Mouse (Mus musculus) intestine, embryonic 16.5 days (tissue): ENCODE measurements around the gene Ncf1. TPM values are rescaled to one million over a fixed set of nuclear protein-coding genes. Genes with fewer than 3 reads are reported as not detected.

Source experiments
- ATAC-seq: fragments of 200-750 bp; cut with Nextera tagmentation; 2 replicates; pipeline ENCODE4 v1.8.0; 2017; ENCODE audit warnings: moderate TSS enrichment, moderate library complexity
- H3K27ac ChIP-seq: fragments of 300-500 bp; sonication (generic); 2 replicates; pipeline ENCODE4 v1.5.1; 2014; ENCODE audit warnings: mild to moderate bottlenecking, low read length
- H3K27me3 ChIP-seq: fragments of 300-500 bp; sonication (generic); replicated peaks from 2 replicates; pipeline ENCODE4 v1.6.1; 2014; ENCODE audit warnings: low read length, control low read depth, mixed read lengths; ENCODE audit not compliant: control insufficient read depth, insufficient read depth
- H3K36me3 ChIP-seq: fragments of 300-500 bp; sonication (generic); 2 replicates; pipeline ENCODE4 v1.6.1; 2014; ENCODE audit warnings: low read length, control low read depth; ENCODE audit not compliant: control insufficient read depth, insufficient read depth
- H3K4me1 ChIP-seq: fragments of 300-500 bp; sonication (generic); 2 replicates; pipeline ENCODE4 v1.6.1; 2014; ENCODE audit warnings: low read length, control low read depth, mixed read lengths; ENCODE audit not compliant: control insufficient read depth, insufficient read depth
- H3K4me2 ChIP-seq: fragments of 300-500 bp; sonication (generic); 2 replicates; pipeline ENCODE4 v1.6.1; 2014; ENCODE audit warnings: low read depth, low read length, control low read depth
- H3K4me3 ChIP-seq: fragments of 300-500 bp; sonication (generic); 2 replicates; pipeline ENCODE4 v1.5.1; 2014; ENCODE audit warnings: mild to moderate bottlenecking, low read length
- H3K9ac ChIP-seq: fragments of 300-500 bp; sonication (generic); 2 replicates; pipeline ENCODE4 v1.6.1; 2014; ENCODE audit warnings: low read depth, low read length
- H3K9me3 ChIP-seq: fragments of 300-500 bp; sonication (generic); 2 replicates; pipeline ENCODE4 v1.6.1; 2016; ENCODE audit warnings: low read length, control low read depth; ENCODE audit not compliant: control insufficient read depth
- WGBS: fragments of 180-500 bp; shearing (Covaris S2); extraction: QIAGEN DNeasy Blood & Tissue Kit; methylation state at CpG from one replicate; pipeline ENCODE4 v1.1.7; 2014; 5-methylcytosine and 5-hydroxymethylcytosine counted together
- polyA plus RNA-seq: library from polyadenylated mRNA; unstranded; fragments of >200 nt; fragmentation: Nextera tagmentation; extraction: Ambion mirVana; gene quantifications from 2 replicates; pipeline ENCODE4 v1.2.1, GENCODE M21; 2015

The Ncf1 gene
- polyA plus RNA-seq, 1 experiment from 2014 or later, result 6.6 TPM

GRCm38 (mm10) chr5:134236241-134236640 lies 6.8 kb upstream of the Ncf1 start:
- ATAC-seq, result peak; percentile 15; the same call in 1 of the 2 replicates
- H3K9ac ChIP-seq, result no peak overlapping the region
- H3K4me3 ChIP-seq, result no peak overlapping the region
- H3K9me3 ChIP-seq, result no peaks in the 10 kb centered on the region
- H3K27ac ChIP-seq, result 0 out of 2 replicates have a peak overlapping the region, but pooled peaks have one; percentile 19
- no peaks in the 10 kb centered on the region for H3K27me3 ChIP-seq
- H3K4me1 ChIP-seq, result peaks cover 29% of the 10 kb centered on the region
- 76% methylated on average over 3 of the region's 3 CpGs for WGBS
- no peak overlapping the region for H3K4me2 ChIP-seq
- peaks cover 26% of the 10 kb centered on the region for H3K36me3 ChIP-seq

GRCm38 (mm10) chr5:134235111-134235510 lies 5.7 kb upstream of the Ncf1 start:
- Histone ChIP-seq H3K27ac (peak overlapping the region; percentile 23), H3K9ac (no peak overlapping the region), H3K4me2 (no peak overlapping the region), H3K9me3 (no peaks in the 10 kb centered on the region), H3K27me3 (no peaks in the 10 kb centered on the region), H3K36me3 (peaks cover 17% of the 10 kb centered on the region), H3K4me1 (peaks cover 29% of the 10 kb centered on the region), H3K4me3 (no peak overlapping the region)
- ATAC-seq, result no peak
- 28% methylated on average over 6 of the region's 6 CpGs for WGBS

- Histone ChIP-seq H3K4me2 (no peak overlapping the region), H3K9ac (no peak overlapping the region), H3K27me3 (no peaks in the 10 kb centered on the region), H3K27ac (peak overlapping the region; percentile 32; the same call in 1 of the 2 replicates), H3K36me3 (peaks cover 12% of the 10 kb centered on the region), H3K4me3 (no peak overlapping the region), H3K4me1 (peaks cover 29% of the 10 kb centered on the region), H3K9me3 (no peaks in the 10 kb centered on the region)
- no peak for ATAC-seq
- WGBS, result 45% methylated on average over 2 of the region's 2 CpGs
Observed at GRCm38 (mm10) chr5:134234205-134234604, 4.8 kb upstream of the Ncf1 start.

- Histone ChIP-seq H3K4me2 (no peak overlapping the region), H3K27me3 (no peaks in the 10 kb centered on the region), H3K4me1 (peaks cover 29% of the 10 kb centered on the region), H3K9ac (no peak overlapping the region), H3K4me3 (no peak overlapping the region), H3K9me3 (no peaks in the 10 kb centered on the region), H3K36me3 (peaks cover 12% of the 10 kb centered on the region), H3K27ac (peak overlapping the region; percentile 62)
- WGBS, result 57% methylated on average over 7 of the region's 7 CpGs
- ATAC-seq, result no peak
Observed at GRCm38 (mm10) chr5:134233244-134233651, 3.8 kb upstream of the Ncf1 start.

- Histone ChIP-seq H3K36me3 (peaks cover 8% of the 10 kb centered on the region), H3K4me1 (peaks cover 29% of the 10 kb centered on the region), H3K27me3 (no peaks in the 10 kb centered on the region), H3K4me3 (no peak overlapping the region), H3K4me2 (0 out of 2 replicates have a peak overlapping the region, but pooled peaks have one; percentile 1), H3K9ac (no peak overlapping the region), H3K9me3 (no peaks in the 10 kb centered on the region), H3K27ac (peak overlapping the region; percentile 73)
- WGBS, result 23% methylated on average over 7 of the region's 7 CpGs
- peak; percentile 65 for ATAC-seq
Observed at GRCm38 (mm10) chr5:134232568-134232967, 3.1 kb upstream of the Ncf1 start.

- peak; percentile 52 for ATAC-seq
Observed at GRCm38 (mm10) chr5:134232111-134232510, 2.7 kb upstream of the Ncf1 start.

GRCm38 (mm10) chr5:134231376-134231775 lies 2.0 kb upstream of the Ncf1 start:
- no peaks in the 10 kb centered on the region for H3K27me3 ChIP-seq
- no peak overlapping the region for H3K9ac ChIP-seq
- H3K4me1 ChIP-seq, result peaks cover 26% of the 10 kb centered on the region
- 74% methylated on average over 5 of the region's 5 CpGs for WGBS
- no peak overlapping the region for H3K4me3 ChIP-seq
- H3K4me2 ChIP-seq, result no peak overlapping the region
- H3K9me3 ChIP-seq, result no peaks in the 10 kb centered on the region
- no peak for ATAC-seq
- H3K36me3 ChIP-seq, result no peaks in the 10 kb centered on the region
- no peak overlapping the region for H3K27ac ChIP-seq

More at GRCm38 (mm10) chr5:134232111-134232510, 2.7 kb upstream of the Ncf1 start:
- Histone ChIP-seq H3K27me3 (no peaks in the 10 kb centered on the region), H3K4me2 (0 out of 2 replicates have a peak overlapping the region, but pooled peaks have one; percentile 1), H3K4me1 (peaks cover 29% of the 10 kb centered on the region), H3K36me3 (peaks cover 4% of the 10 kb centered on the region), H3K4me3 (no peak overlapping the region), H3K27ac (peak overlapping the region; percentile 73), H3K9ac (no peak overlapping the region), H3K9me3 (no peaks in the 10 kb centered on the region)
- WGBS, result 50% methylated on average over 6 of the region's 6 CpGs

- no peak overlapping the region for H3K4me2 ChIP-seq
- ATAC-seq, result no peak
- no peak overlapping the region for H3K27ac ChIP-seq
Observed at GRCm38 (mm10) chr5:134228249-134228638, 1.2 kb downstream of the Ncf1 start.

GRCm38 (mm10) chr5:134227574-134228248 lies 1.7 kb downstream of the Ncf1 start:
- WGBS, result 42% methylated on average over 11 of the region's 11 CpGs
- no peak for ATAC-seq
- Histone ChIP-seq H3K36me3 (no peaks in the 10 kb centered on the region), H3K9me3 (no peaks in the 10 kb centered on the region), H3K9ac (0 out of 2 replicates have a peak overlapping the region, but pooled peaks have one; percentile 29), H3K4me2 (no peak overlapping the region), H3K27ac (no peak overlapping the region), H3K4me3 (no peak overlapping the region), H3K4me1 (peaks cover 9% of the 10 kb centered on the region; the same call in 1 of the 2 replicates), H3K27me3 (no peaks in the 10 kb centered on the region)

More at GRCm38 (mm10) chr5:134228249-134228638, 1.2 kb downstream of the Ncf1 start:
- Histone ChIP-seq H3K9ac (peak overlapping the region; percentile 29; the same call in 1 of the 2 replicates), H3K36me3 (no peaks in the 10 kb centered on the region), H3K4me1 (peaks cover 12% of the 10 kb centered on the region), H3K9me3 (no peaks in the 10 kb centered on the region), H3K27me3 (no peaks in the 10 kb centered on the region), H3K4me3 (no peak overlapping the region)
- 70% methylated on average over 6 of the region's 6 CpGs for WGBS
